Mouse (Mus musculus): ENCODE results near the gene Ptbp3. TPM values are rescaled to one million over a fixed set of nuclear protein-coding genes. Genes with fewer than 3 reads are reported as not detected.

Ptbp3 gene
- total and polyA plus RNA-seq, 2 experiments from 2014 or later: 13.2 to 29.2 TPM

DNA sequence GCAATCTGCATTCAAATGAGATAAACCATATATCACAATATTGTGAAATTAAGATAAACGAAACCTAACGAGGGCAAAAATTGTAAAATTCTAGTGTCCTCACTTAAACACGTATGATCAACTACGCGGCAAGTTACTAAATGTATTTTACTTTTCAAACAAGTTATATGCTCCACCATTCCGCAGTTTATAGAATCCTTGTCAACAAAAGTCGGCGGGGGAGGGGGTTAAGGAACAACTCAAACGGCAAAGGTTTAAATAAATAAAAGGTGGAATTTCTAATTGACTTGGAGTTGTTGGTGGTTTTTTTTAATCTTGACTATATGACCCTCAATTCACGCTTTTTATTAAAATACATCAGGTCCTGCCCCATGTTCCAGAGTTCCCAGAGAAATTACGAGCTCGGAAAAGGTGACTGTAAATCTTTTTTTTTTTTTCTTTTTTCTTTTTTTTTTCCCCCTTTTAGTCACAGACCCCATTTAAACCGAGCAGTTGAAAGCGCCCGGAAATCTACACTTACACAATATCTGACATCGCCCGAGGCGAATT is 1.1 kb downstream of the Ptbp3 start:
- H3K36me3 ChIP-seq (ENCODE audit: insufficient read depth, low read length): no peaks in the 10 kb centered on the region
- no peaks in the 10 kb centered on the region for H3K27me3 ChIP-seq (ENCODE audit: insufficient read depth, low read length)
- DNase-seq (ENCODE audit: low spot score) (peak; percentile 2), ATAC-seq (no peak)
- 0 out of 2 replicates have a peak, but pooled peaks cover 7% of the 10 kb centered on the region for H3K4me1 ChIP-seq (ENCODE audit: insufficient read depth, low read length)
- peak overlapping the region; percentile 61 for H3K4me3 ChIP-seq (ENCODE audit: low read length)
- H3K4me2 ChIP-seq (ENCODE audit: low read depth, low read length): peak overlapping the region; percentile 65
- no peak for TF ChIP-seq CTCF (IDR thresholded peaks at IDR 0.05; ENCODE audit: low read depth)
- 6% methylated on average over 18 of the region's 18 CpGs for WGBS
- peak overlapping the region; percentile 83 for H3K9ac ChIP-seq (replicated peaks; ENCODE audit: low read length)
- H3K9me3 ChIP-seq (ENCODE audit: low read length): no peaks in the 10 kb centered on the region
- peak overlapping the region; percentile 85; the same call in 1 of the 2 replicates for H3K27ac ChIP-seq

- no peak for ATAC-seq
- H3K27ac ChIP-seq: no peak overlapping the region
- no peak overlapping the region for H3K9ac ChIP-seq (replicated peaks; ENCODE audit: low read length)
Measured at GRCm38 (mm10) chr4:59547136-59547889, 1.9 kb downstream of the Ptbp3 start.

DNA sequence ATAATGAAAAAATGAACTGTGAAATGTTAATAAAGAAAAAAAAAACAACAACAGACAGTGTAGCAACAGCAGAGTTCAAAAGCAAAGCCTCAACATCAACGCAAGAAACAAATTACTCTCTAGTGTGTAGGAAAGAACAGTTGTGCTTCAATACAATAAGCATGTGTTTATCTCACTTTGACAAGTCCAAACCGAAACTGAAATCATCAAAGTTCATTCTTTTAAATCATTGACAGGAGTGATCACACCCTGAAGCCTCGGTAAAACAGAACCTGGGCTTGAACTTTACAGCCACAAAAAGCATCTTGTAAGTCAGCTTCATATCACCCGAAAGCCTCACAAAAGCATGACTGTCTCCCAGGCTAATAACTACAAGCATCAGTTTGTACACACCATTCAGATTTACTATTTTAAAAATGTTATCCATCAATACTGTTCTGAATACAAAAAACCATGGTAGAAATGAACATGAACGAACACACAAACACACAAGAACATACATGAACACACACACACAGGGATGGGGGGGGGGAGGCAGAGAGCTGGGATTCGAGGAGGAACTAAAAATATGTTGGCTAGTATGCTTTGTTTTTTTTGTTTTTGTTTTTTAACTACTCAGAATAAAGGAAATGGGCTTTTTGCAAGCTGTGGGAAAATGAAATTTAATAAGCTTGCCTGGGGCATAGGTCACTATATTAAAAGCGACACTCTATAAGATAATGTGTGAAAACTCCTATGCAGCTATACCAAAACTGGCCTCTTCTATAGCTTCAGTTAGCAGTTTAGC is 2.7 kb downstream of the Ptbp3 start:
- 0 out of 2 replicates have a peak overlapping the region, but pooled peaks have one; percentile 65 for H3K4me2 ChIP-seq (ENCODE audit: low read depth, low read length)
- DNase-seq (ENCODE audit: low spot score) (no peak), ATAC-seq (no peak)
- 70% methylated on average over 7 of the region's 7 CpGs for WGBS
- H3K9me3 ChIP-seq (ENCODE audit: low read length): no peaks in the 10 kb centered on the region
- 0 out of 2 replicates have a peak, but pooled peaks cover 7% of the 10 kb centered on the region for H3K4me1 ChIP-seq (ENCODE audit: insufficient read depth, low read length)
- H3K27ac ChIP-seq: no peak overlapping the region
- no peak overlapping the region for H3K4me3 ChIP-seq (ENCODE audit: low read length)
- no peak for TF ChIP-seq CTCF (IDR thresholded peaks at IDR 0.05; ENCODE audit: low read depth)
- no peak overlapping the region for H3K9ac ChIP-seq (replicated peaks; ENCODE audit: low read length)
- no peaks in the 10 kb centered on the region for H3K36me3 ChIP-seq (ENCODE audit: insufficient read depth, low read length)
- H3K27me3 ChIP-seq (ENCODE audit: insufficient read depth, low read length): no peaks in the 10 kb centered on the region

More at GRCm38 (mm10) chr4:59547136-59547889, 1.9 kb downstream of the Ptbp3 start:
- Histone ChIP-seq H3K9me3 (ENCODE audit: low read length) (no peaks in the 10 kb centered on the region), H3K36me3 (ENCODE audit: insufficient read depth, low read length) (no peaks in the 10 kb centered on the region), H3K4me3 (ENCODE audit: low read length) (peak overlapping the region; percentile 61), H3K27me3 (ENCODE audit: insufficient read depth, low read length) (no peaks in the 10 kb centered on the region), H3K4me1 (ENCODE audit: insufficient read depth, low read length) (0 out of 2 replicates have a peak, but pooled peaks cover 7% of the 10 kb centered on the region), H3K4me2 (ENCODE audit: low read depth, low read length) (peak overlapping the region; percentile 65)
- no peak for TF ChIP-seq CTCF (IDR thresholded peaks at IDR 0.05; ENCODE audit: low read depth)
- DNase-seq (ENCODE audit: low spot score): peak; percentile 7
- 28% methylated on average over 11 of the region's 11 CpGs for WGBS

DNA sequence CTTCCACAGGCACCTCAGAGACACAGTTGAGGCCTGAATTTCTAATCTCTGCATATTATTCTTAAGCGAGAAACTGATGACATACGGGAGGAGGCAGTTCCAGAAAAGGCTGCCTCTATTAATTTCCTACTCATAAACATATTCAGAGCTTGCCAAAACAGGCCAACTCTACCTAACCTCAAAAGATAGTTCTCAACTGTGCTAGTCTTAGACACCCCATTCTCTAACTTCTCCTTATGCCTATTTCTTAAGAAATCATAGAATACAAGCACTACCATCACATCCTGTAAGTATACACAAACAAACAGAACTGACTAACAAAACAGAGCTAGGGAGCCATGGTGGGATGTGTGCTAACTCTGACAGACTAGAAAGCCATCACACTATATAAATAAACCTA is 4.5 kb downstream of the Ptbp3 start:
- H3K36me3 ChIP-seq (ENCODE audit: insufficient read depth, low read length): no peaks in the 10 kb centered on the region
- H3K9me3 ChIP-seq (ENCODE audit: low read length): no peaks in the 10 kb centered on the region
- H3K4me1 ChIP-seq (ENCODE audit: insufficient read depth, low read length): 0 out of 2 replicates have a peak, but pooled peaks cover 4% of the 10 kb centered on the region
- DNase-seq (ENCODE audit: low spot score) (no peak), ATAC-seq (no peak)
- no peak overlapping the region for H3K9ac ChIP-seq (replicated peaks; ENCODE audit: low read length)
- H3K27ac ChIP-seq: no peak overlapping the region
- no peaks in the 10 kb centered on the region for H3K27me3 ChIP-seq (ENCODE audit: insufficient read depth, low read length)
- no peak overlapping the region for H3K4me2 ChIP-seq (ENCODE audit: low read depth, low read length)
- H3K4me3 ChIP-seq (ENCODE audit: low read length): no peak overlapping the region
- WGBS: 80% methylated on average over 2 of the region's 2 CpGs
- TF ChIP-seq CTCF (IDR thresholded peaks at IDR 0.05; ENCODE audit: low read depth): no peak

GRCm38 (mm10) chr4:59543006-59543405 is 6.2 kb downstream of the Ptbp3 start:
- Histone ChIP-seq H3K4me2 (ENCODE audit: low read depth, low read length) (no peak overlapping the region), H3K9ac (replicated peaks; ENCODE audit: low read length) (no peak overlapping the region), H3K9me3 (ENCODE audit: low read length) (no peaks in the 10 kb centered on the region), H3K27me3 (ENCODE audit: insufficient read depth, low read length) (no peaks in the 10 kb centered on the region), H3K27ac (no peak overlapping the region), H3K36me3 (ENCODE audit: insufficient read depth, low read length) (no peaks in the 10 kb centered on the region), H3K4me1 (ENCODE audit: insufficient read depth, low read length) (0 out of 2 replicates have a peak, but pooled peaks cover 3% of the 10 kb centered on the region), H3K4me3 (ENCODE audit: low read length) (no peak overlapping the region)
- no peak for DNase-seq (ENCODE audit: low spot score)
- peak; percentile 21; the same call in 1 of the 2 replicates for TF ChIP-seq CTCF (IDR thresholded peaks at IDR 0.05; ENCODE audit: low read depth)
- no peak for ATAC-seq

DNA sequence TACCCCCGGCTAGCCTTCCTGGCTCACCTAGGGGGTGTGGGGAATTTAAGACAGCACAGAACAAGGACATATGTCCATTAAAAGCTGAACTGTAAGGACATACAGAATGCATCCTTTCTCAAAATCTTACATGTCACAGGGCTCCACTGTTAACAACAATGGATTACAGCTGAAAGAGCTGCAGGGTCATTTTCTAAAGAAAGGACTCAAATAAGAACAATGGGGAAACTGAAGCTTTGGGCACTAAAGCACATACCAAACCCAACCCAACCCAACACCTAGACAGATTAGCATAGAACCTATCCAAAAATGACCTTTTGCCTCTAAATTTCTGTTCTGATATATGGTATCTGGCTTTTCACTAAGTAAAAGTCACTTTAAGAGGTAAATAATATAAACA is 12.9 kb downstream of the Ptbp3 start:
- Histone ChIP-seq H3K9me3 (ENCODE audit: low read length) (no peaks in the 10 kb centered on the region), H3K4me3 (ENCODE audit: low read length) (no peak overlapping the region), H3K27me3 (ENCODE audit: insufficient read depth, low read length) (no peaks in the 10 kb centered on the region), H3K4me2 (ENCODE audit: low read depth, low read length) (no peak overlapping the region), H3K9ac (replicated peaks; ENCODE audit: low read length) (no peak overlapping the region), H3K4me1 (ENCODE audit: insufficient read depth, low read length) (no peaks in the 10 kb centered on the region), H3K27ac (no peak overlapping the region), H3K36me3 (ENCODE audit: insufficient read depth, low read length) (no peaks in the 10 kb centered on the region)
- DNase-seq (ENCODE audit: low spot score): no peak
- ATAC-seq: no peak
- 89% methylated on average over 1 of the region's 1 CpGs for WGBS
- no peak for TF ChIP-seq CTCF (IDR thresholded peaks at IDR 0.05; ENCODE audit: low read depth)
